Mouse (Mus musculus) retina, adult 2 months (tissue): ENCODE data around the gene Bace2.

Experiments used
- DNase-seq: peaks from one replicate; pipeline ENCODE4 v3.0.0-alpha.2; 2012; ENCODE audit warnings: low read depth, low spot score

Bace2 gene

DNA sequence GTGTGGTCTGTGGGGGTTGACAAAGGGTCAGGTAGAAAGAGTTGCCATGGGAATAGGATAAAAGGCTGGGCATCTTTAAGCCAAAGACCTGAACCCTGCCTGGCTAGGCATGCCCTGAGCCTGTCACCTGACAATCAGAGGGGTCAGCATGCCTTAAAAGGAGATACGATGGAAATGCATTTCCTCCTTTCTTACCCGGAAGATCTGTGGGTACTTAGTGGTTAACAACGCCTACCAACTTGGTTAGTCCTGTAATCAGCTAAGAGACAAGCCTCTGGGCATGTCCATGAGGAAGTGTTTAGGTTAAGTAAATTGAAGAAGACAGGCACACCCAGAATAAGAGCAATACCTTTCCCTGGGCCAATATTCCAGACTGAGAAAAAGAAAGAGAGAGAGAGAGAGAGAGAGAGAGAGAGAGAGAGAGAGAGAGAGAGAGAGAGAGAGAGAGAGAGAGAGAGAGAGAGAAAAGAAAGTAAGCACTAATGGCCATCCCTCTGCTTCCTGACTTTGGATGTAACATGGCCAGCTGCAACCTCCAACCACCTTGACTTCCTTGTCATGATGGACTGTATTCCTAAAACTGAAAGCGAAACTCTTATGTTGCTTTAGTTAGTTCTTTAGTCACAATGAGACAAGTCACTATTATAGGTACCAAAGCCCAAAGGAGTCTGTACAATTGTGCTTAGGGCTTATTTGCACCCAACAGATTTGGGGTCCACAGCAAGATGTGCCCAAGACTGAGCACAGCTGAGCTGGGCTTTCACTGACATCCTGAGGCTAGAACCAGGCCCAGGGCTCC, 111.7 kb downstream of the Bace2 start:
- DNase-seq = no peak

DNA sequence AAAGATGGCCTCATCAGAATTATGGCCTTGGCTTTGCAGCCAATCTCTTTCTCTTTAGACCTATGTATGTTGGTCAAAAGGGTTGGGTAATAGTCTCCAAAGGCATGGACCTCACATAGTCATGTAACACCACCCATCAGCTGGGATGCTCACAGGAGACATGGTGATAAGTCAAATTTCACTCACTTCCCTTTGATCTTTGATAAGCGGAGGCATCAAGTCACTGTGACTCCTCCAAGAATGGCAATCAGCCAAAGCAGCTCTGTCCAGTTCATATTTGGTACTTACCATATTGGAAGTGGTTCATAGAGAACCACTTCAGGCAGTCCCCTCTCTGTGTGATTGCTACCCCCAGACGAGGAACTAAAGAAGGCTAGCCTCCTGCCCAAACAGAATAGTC, 118.1 kb downstream of the Bace2 start:
- DNase-seq = no peak

DNA sequence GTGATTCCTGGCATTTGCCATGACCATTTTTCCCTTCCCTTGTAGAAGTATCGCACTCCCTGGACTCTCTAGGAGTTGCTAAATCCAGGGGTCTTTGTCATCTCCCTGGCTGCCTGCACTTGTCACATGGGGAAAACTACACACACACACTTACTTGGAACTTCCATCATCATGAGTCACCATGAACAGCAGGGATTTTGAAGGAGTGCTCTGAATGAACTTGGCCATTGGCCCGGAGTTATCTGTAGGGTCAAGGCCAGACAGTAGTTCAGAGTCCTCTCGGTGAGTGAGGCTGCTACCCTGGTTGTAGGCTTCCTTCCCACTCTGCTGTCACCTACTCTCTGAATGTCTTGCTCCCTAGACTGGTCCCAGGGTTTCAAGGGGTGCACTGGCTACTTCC, 119.0 kb downstream of the Bace2 start:
- DNase-seq = no peak

DNA sequence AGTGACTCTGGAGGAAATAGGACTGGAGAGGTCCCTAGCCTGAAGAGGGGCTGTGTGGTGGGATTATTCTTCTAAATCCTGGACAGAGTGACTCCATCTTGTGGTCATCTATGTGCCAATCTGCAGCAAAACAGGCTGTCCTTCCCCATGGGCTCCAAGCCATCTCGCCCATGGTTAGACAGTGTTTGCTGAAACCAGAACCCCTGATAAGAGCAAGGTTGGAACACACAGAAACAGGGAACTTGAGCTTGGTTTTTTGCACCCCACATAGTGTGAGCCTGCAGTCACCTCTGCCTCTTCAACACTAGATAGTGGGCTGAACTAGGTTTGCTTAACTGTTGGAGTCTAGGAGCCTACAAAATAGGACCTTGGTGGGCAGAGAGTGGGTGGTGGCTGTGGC, 120.0 kb downstream of the Bace2 start:
- DNase-seq = no peak

DNA sequence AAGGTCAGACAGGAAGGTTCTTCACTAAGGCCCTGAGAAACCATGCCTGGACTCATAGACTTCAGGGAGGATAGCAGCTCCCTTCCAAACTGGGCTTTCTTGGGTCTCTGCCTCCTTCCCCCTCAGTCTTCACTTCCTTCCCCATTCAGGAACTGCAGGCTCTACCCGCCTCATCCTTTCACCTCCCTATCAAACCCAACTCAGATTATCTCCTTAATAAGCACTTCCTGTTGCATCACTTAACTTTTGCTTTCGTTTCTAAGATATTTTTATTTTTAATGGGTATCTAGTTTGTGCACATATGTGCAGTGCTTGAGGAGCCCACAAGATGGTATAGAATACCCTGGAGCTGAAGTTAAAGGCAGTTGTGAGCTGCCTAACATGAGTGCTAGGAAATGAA, 122.1 kb downstream of the Bace2 start:
- DNase-seq = no peak

DNA sequence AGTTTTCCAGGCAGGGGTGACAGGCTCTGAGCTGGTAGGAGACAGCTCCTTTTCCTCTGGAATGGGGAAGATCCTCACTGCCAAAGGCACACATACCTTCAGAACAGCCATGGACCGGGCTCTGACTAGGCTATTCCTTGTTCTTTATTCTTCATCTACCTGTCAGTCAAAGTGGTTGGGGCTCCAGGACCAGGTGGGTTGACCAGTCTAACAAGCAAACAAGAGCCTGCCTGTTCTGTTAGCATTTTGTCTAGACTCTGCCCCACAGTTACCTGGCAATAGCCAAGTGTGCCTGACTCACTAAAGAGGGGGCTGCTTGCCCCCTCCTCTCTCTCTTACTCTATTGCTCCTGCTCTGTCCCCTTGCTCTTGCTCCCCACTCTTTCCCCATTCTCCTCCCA, 135.8 kb downstream of the Bace2 start:
- DNase-seq = no peak
